Comparison of ENCODE assay signal across 8 mouse cellular contexts in genomic region chr2:157006511-157007233, GRCm38 (mm10). TPM values are rescaled to one million over a fixed set of nuclear protein-coding genes. Genes with fewer than 3 reads are reported as not detected.
DNase-seq lines count a peak whose midpoint lies in the region; ATAC-seq and TF ChIP-seq lines count a peak whose summit lies in the region.

TSS of gene Dsn1 (minus strand) at chr2:157007154.

- no peak for TF ChIP-seq CTCF in intestine, postnatal 0 days (IDR thresholded peaks at IDR 0.05; ENCODE audit: low read depth)

- peaks cover 36% of the 10 kb centered on the region for H3K4me1 ChIP-seq in embryonic facial prominence, embryonic 10.5 days
- peaks cover 6% of the 10 kb centered on the region for H3K4me1 ChIP-seq in intestine, postnatal 0 days (replicated peaks; ENCODE audit: control insufficient read depth, insufficient read depth, low read length)
- H3K4me1 ChIP-seq in midbrain, embryonic 11.5 days (ENCODE audit: control insufficient read depth, insufficient read depth, low read length), result peaks cover 13% of the 10 kb centered on the region

- under 1% methylated on average over 56 of the region's 56 CpGs for WGBS in embryonic facial prominence, embryonic 10.5 days
- WGBS in intestine, postnatal 0 days, result under 1% methylated on average over 56 of the region's 56 CpGs
- WGBS in midbrain, embryonic 11.5 days, result under 1% methylated on average over 56 of the region's 56 CpGs

- peak within 1 kb of the TSS; percentile 94 for H3K4me2 ChIP-seq in intestine, postnatal 0 days (replicated peaks; ENCODE audit: low read depth)
- peak within 1 kb of the TSS; percentile 92 for H3K4me2 ChIP-seq in midbrain, embryonic 11.5 days

- intact Hi-C loops in left cerebral cortex, postnatal 4 days (cut with DNase I), result no loop called here

- H3K9ac ChIP-seq in intestine, postnatal 0 days (ENCODE audit: low read depth, low read length), result peak within 1 kb of the TSS; percentile 64
- H3K9ac ChIP-seq in midbrain, embryonic 11.5 days (ENCODE audit: low read length), result peak within 1 kb of the TSS; percentile 80

- peak within 1 kb of the TSS; percentile 92 for H3K27ac ChIP-seq in embryonic facial prominence, embryonic 10.5 days (replicated peaks)
- H3K27ac ChIP-seq in intestine, postnatal 0 days (ENCODE audit: low read depth, low read length), result peak within 1 kb of the TSS; percentile 52
- H3K27ac ChIP-seq in midbrain, embryonic 11.5 days (ENCODE audit: low read depth, low read length), result peak within 1 kb of the TSS; percentile 54; the same call in 1 of the 2 replicates

- peak; percentile 80 for ATAC-seq in granulocyte monocyte progenitor cell, adult 5-6 weeks (replicated peaks; ENCODE audit: poor library complexity, severe bottlenecking)
- peak; percentile 79 for ATAC-seq in intestine, postnatal 0 days
- ATAC-seq in midbrain, embryonic 11.5 days (ENCODE audit: low FRiP score), result peak; percentile 86

- peak; percentile 95 for DNase-seq in adrenal gland, postnatal 10 days
- peak; percentile 90 for DNase-seq in embryonic facial prominence, embryonic 10.5 days (ENCODE audit: low spot score)
- DNase-seq in left cerebral cortex, postnatal 4 days, result peak; percentile 90
- DNase-seq in midbrain, embryonic 11.5 days (ENCODE audit: low spot score, missing footprints), result peak; percentile 99
- peak; percentile 96 for DNase-seq in right cerebral cortex, postnatal 4 days
- peak; percentile 92 for DNase-seq in yolk sac, embryonic 10.5 days (ENCODE audit: low spot score)

- no peaks in the 10 kb centered on the region for H3K27me3 ChIP-seq in embryonic facial prominence, embryonic 10.5 days (replicated peaks; ENCODE audit: low read depth, poor library complexity, severe bottlenecking)
- H3K27me3 ChIP-seq in intestine, postnatal 0 days (replicated peaks; ENCODE audit: control insufficient read depth, insufficient read depth, low read length), result no peaks in the 10 kb centered on the region
- H3K27me3 ChIP-seq in midbrain, embryonic 11.5 days (ENCODE audit: control insufficient read depth, insufficient read depth, low read length), result no peaks in the 10 kb centered on the region

- peaks cover 38% of the 10 kb centered on the region for H3K36me3 ChIP-seq in embryonic facial prominence, embryonic 10.5 days (replicated peaks)
- H3K36me3 ChIP-seq in intestine, postnatal 0 days (ENCODE audit: control insufficient read depth, insufficient read depth), result peaks cover 6% of the 10 kb centered on the region; the same call in 1 of the 2 replicates
- H3K36me3 ChIP-seq in midbrain, embryonic 11.5 days (ENCODE audit: control insufficient read depth, insufficient read depth, low read length), result no peaks in the 10 kb centered on the region

- peak within 1 kb of the TSS; percentile 68 for H3K4me3 ChIP-seq in embryonic facial prominence, embryonic 10.5 days
- H3K4me3 ChIP-seq in intestine, postnatal 0 days (ENCODE audit: low read depth, low read length), result peak within 1 kb of the TSS; percentile 65
- peak within 1 kb of the TSS; percentile 78 for H3K4me3 ChIP-seq in midbrain, embryonic 11.5 days (ENCODE audit: low read depth, low read length)

- H3K9me3 ChIP-seq in embryonic facial prominence, embryonic 10.5 days, result no peaks in the 10 kb centered on the region
- no peaks in the 10 kb centered on the region for H3K9me3 ChIP-seq in intestine, postnatal 0 days (ENCODE audit: control insufficient read depth)
- H3K9me3 ChIP-seq in midbrain, embryonic 11.5 days (ENCODE audit: control insufficient read depth, low read length), result no peaks in the 10 kb centered on the region

RNA-seq across cellular contexts. Expression of gene Dsn1, which starts in this region (rescaled TPM):
- total RNA-seq in adrenal gland, postnatal 10 days (2021), result 10 to 100 TPM in 1 of 2 experiments, 1 to 10 TPM in 1; 9.2 to 12.8 TPM
- polyA plus RNA-seq in embryonic facial prominence, embryonic 10.5 days (2016; fragmentation: Nextera tagmentation; extraction: Ambion mirVana), result 51.7 and 53.8 TPM in 2 replicates
- total RNA-seq in granulocyte monocyte progenitor cell, adult 5-6 weeks (2014; fragmentation: Nextera tagmentation), result 17.8 and 23.9 TPM in 2 replicates
- 36.9 and 50.6 TPM in 2 replicates for total RNA-seq in granulocyte monocyte progenitor cell, adult 5-6 weeks (2017)
- polyA plus RNA-seq in intestine, postnatal 0 days (2015; fragmentation: Nextera tagmentation; extraction: Ambion mirVana), result 7.7 and 7.9 TPM in 2 replicates
- total RNA-seq in left cerebral cortex, postnatal 4 days (2021), result 1 to 10 TPM; 7.4 to 8.4 TPM
- polyA plus RNA-seq in midbrain, embryonic 11.5 days (2014; fragmentation: Nextera tagmentation; extraction: Ambion mirVana), result 51.4 and 56.9 TPM in 2 replicates

Comparison
In these comparisons a context has a peak if more than half of its experiments do, and no peak if none do; other contexts are left out.
1. Peak in every context shown above with its lines: DNase-seq, ATAC-seq, H3K4me3 ChIP-seq and H3K27ac ChIP-seq.